Mouse (Mus musculus) frontal cortex, postnatal 25 days (tissue): ENCODE measurements around the gene Slc7a11.

Experiments
- DNase-seq, 2 experiments: peaks; one replicate each; pipeline ENCODE4 v3.0.0; 2022; ENCODE audit warnings: low spot score in 2 of 2

Gene Slc7a11

DNA sequence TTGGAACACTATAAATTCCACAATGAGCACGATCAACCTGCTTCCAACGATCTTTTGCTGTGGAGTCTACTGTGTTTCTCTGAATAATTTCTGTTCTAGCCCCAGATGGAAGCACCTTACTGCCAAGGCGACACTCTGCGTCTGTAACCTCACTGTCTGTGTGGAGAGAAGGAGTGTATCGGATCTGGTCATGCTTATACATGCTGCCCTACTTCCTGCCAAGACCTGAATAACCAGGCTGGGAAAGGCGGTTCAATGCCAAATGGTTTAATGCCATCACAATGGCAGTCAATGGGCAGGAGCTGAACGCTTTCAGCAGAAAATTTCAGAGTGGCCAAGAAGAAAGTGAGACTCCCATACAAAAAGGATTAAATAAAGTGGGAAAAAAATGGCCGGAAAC lies 137.1 kb downstream of the Slc7a11 start:
- no peak for DNase-seq

DNA sequence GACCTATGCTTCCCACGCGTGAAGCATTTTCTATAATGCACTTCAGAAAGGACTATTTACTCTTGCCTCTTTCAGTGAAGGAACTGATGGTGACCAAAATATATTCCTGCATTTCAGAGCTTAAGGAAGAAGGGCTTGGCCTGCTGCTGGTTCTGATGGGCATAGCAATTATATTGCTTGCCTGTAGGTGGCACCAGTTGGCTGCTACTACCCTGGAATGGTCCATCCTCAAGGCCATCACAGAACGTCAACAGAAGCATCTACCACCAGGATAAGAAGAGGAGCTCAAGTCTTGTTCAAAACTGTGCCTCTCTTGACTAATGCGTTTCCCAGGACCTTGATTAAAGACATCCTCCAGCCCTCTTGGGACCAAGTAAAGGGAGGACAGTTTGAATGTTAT lies 139.3 kb downstream of the Slc7a11 start:
- DNase-seq: no peak

DNA sequence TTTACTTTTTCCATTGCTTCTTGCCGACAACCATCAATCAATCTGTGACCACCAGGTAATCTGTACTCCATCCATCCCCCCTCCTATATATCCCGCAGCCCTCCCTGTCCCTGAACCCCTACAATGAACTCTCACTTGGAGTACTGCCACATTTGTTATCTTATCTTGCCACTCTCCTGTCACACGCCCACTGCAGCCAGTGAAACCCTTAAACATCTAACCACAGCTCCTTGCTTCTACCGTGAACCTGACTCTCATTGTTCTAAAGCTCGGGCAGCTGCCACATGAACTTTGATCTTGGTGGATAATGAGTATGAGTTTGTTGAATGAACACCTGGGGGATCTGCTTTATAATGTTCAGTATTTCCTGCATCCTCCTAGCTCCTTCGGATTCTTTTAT lies 140.8 kb downstream of the Slc7a11 start:
- no peak for DNase-seq

DNA sequence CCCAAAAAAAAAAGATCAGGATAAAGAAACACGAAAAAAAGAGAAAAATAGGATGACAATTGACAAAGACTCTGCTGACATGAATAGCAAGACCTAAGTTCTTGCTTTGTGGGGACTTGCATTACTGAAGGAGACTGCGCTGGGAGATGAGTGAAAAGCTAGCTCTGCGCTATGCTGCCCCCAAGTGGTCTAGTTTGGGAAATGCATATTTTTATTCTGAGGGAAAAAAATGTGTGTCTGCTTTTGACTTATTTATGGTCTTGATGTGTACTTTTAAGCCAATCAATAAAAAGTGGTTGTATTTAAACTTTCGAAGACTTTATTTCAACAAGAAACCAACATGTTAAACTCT lies 142.5 kb downstream of the Slc7a11 start:
- peak in 1 of 2 experiments; percentile 56 for DNase-seq

DNA sequence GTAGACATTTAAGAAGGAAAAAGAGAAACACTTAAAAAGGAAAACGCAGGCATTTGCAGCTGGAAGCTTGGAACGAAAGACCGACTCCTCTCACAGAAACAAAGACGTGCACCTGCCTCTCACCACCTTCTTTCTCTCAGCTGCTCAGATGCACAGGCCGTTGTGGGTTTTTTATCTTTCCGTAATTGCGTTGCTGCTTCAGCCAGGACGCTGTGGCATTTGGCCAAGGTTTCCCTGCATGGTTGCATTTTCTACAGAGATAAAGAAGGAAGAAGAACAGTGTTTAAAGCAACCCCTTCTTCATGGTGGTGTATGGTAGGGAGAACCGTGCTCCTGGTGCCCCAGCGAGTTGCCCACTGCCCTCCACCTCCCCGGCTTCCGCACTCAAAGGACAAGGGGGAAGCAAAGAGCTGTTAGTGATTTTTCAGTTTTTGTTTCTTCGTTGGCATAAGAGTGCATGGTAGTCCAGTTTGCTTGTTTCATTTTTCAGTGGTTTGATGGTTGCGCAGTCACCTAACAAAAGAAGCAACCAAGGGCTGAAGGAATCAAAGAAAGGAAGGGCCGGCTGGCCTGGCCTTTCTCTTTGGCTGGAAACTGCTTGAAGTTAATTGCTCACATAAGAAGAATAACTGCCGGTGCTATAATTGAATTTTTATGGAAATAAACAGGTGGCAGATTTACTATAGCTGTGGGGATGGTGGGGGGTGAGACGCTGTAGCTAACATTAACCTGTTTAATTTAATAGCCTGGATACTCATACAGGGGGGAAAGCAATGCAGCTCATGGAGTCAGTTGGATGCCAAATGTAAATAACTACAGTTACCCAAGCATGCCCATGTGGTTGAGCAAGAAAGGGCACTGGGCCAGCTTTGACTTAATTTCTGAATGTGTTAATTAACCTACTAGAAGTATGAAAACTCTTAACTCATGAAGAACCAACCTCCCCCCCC lies 143.1 kb downstream of the Slc7a11 start:
- DNase-seq: no peak

DNA sequence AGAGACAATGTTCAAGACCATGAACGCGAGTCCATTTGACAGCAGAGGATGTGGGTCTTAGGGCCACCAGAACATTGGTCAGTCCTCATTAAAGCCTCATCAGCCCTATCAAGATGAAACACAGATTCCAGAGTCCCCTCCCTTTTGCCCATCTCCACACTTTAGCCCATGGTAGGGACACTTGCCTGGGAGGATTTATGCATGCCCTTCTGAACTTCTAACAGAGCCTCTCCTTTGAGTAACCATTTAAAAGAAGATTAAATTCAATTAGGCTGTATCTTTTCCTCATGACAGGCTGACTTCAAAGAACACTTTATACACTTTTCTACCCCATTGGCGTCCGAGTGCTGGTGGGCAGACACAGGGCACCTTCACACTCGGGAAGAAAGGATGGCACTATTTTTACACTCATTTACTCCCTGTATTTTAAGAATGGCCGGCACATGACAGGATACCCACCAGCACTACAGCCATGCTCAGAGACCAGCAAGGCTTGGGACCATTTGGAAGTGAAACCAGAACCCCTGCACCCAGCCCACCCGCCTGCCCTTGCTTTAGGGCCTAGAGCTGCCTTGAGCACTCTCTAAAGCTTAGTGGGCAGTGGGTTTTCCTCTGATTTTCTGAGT lies 144.9 kb downstream of the Slc7a11 start:
- no peak for DNase-seq

DNA sequence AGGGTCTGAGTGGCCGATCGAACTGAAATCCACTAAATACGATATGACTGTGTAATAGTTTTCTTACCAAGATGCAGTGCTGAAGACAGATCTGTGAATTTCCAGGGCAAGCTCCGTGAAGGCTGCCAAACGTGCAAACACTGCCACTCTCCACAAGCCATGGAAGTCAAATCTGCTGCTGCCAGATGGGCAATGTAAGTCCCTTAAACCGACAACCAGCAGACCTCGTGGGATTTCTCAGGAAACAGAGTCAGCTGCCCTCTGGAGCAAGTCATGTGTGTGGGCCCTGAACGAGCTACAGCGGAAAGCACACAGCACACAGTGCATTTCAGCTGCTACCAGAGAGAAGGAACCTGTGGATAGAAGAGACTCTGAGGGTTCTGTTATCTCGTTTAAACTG lies 146.5 kb downstream of the Slc7a11 start:
- DNase-seq: no peak

DNA sequence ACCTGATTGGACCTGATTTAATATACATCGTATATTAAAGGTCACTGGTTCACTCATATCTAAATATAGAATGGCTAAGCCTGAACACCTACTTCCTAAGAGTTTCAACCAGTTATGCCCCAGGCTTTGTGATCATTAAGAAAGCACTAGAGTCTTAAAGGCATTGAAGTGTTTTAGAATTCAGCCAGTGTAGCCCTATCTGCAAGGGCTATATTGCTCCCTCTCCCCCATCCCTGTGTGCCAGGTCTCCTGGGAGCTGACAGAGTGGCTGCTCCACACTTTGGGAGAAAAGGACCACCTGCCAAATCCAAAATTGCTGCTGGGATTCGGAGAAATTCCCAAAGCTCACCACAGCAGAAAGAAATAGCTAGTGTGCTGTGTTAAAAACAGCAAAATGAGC lies 168.4 kb downstream of the Slc7a11 start:
- DNase-seq: no peak

DNA sequence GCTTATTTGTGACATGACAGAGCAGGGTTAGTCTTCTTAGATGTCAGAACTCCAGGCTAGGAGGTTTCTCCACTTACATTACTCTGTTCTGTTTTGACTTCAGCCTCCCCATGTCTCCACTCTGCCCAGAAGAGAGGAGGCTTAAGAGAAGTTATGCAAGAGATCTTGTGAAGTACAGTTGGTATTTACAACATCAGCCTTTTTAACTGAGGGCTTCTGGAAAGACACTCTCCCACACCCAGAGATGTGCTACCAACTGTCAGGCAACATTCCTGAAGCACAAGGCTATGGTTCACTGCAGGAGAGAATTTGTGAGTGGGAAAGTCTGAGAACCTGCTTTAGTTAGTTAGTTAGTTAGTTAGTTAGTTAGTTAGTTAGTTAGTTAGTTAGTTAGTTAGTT lies 171.2 kb downstream of the Slc7a11 start:
- no peak for DNase-seq

DNA sequence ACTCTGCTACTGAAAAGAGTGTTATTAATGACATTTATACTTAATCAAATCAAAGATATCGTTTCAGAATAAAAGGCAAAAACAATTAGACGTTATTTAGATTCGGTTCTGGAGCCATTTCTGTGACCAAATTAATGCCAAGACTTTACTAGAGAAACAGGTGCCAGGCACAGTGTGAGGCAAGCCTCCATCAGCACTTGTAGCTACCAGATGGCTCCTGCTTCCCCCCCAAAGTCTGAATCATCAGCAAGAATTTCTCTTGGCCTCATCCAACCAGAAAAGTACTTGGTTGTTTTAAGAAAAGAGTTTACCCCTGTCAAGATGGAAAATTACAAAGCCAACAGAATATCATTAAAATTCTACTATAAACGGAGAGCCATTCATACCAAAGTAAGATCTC lies 173.7 kb downstream of the Slc7a11 start:
- no peak for DNase-seq

DNA sequence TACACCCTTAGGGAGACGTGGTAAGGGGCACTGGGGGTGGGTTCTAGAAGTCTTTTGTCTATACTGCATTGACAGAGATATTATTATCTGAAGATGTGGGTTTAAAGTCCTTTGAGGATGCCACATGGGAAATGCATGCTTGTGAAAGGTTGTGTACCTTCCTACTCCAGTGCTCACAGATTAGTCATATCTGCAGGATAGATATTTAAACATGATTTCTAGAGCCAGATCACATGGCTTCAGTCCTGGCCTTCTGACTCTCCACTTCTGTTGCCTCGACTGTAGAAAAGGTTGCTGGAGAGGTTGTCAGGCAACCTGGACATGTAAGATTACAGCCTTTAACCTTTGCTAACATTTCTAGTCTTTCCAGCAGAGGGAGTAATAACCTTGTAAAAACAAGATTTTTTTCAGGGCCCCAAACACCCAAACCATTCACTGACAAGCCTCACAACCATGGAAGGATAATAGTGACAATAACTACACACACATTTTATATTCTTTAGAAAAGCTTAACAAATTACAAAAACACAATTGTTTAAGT lies 180.8 kb downstream of the Slc7a11 start:
- no peak for DNase-seq

DNA sequence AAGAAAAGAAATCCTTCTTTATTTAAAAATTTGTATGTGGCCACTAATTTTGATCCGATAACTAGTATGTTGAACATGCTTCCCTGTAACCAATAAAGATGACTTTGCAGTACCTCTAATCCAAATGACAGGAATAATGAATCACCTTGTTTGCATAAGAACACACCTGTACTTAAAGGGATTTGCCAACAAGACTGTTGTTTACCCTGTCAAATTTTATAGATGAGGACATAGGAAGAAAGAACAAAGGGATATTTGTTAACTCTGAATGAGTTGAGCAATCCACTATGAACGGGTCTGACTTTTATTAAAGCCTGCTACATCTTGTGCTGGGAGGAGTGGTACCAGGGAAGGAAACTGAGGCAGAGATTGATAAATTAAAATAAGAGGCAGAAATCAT lies 181.3 kb downstream of the Slc7a11 start:
- DNase-seq: no peak

DNA sequence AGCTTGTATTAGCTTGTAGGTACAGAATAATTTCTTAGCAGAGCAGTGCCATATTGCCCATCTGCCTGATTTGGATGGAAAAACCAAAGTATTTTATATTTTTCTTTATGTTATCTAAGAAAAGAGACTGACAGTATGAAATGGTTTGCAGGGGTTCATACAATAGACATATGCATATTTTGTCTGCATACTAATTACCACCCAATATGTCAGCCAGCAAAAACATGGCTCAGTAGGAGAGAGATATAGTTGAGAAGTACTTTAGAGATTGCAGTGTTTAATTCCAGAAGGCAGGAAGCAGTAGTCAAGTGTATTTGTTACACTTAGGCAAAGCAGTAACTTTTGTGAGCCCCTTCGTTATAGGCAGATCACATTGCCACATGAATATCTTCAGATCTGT lies 182.7 kb downstream of the Slc7a11 start:
- no peak for DNase-seq

DNA sequence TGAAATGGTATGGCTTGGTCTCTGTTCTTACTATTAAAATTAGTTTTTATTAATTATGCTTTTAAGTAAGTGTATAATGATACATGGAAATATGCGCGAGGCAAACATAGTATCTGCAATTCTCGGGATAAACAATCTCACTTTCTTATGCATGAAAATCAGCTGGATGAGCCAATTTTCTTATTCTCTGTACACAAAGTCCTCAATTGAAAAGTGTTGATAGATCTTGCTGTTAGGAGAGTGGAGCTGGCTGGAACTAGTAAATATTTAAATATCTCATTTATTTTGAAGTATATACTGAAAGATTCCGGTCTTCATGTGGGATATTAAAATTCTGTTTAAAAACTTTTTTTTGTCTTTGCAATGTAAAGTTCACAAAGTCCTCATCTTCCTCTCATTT lies 184.6 kb downstream of the Slc7a11 start:
- no peak for DNase-seq

DNA sequence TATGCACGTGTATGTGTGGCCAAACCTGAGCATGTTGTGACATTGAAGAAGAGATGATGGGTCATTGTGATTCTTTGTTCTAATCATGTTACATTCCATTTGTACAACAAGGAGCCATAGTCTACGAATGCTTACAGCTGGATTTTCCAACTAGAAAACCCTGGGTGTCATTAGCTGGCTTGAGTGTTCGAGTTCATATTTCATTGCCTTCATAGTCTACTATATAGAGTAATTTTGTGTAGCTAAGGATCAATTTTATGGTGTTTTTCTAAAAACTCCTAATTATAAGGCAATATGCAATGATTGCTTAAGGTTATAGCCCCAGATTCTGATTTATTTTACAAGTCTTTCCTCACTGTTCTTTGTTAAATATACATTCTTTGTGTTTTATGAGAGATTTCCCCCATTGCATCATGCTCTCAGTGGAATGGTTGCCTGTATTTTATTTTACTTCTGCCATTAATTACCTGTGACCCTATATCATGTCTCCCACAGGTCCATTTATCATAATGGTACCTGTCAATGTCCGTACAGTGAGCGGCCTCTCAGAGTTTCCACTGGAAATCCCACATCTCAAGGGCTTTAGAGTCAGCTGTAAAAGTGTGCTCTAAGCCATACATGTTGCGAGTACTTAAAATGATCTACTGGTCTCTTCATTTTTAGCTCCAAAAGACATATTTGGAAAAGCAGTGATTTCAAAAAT lies 193.7 kb downstream of the Slc7a11 start:
- DNase-seq: no peak

DNA sequence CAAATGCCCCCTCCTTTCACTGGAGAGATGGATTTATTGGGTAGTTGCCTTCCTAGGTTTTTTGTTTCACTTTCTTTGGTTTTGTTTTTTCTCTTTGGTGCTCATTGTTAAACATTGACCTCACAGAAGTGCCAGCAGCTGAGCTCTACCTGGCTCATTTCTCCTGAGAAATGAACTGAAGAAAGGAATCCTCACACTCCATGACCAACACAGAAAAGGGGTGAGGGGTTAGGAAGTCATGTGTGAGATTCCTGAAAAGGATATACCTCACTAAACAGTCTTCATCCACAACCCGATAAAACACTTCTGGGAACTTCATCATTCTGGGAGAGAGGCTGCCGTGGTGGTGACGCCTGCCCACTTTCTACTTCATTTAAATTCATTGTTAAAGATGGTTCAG lies 207.4 kb downstream of the Slc7a11 start:
- DNase-seq: no peak

DNA sequence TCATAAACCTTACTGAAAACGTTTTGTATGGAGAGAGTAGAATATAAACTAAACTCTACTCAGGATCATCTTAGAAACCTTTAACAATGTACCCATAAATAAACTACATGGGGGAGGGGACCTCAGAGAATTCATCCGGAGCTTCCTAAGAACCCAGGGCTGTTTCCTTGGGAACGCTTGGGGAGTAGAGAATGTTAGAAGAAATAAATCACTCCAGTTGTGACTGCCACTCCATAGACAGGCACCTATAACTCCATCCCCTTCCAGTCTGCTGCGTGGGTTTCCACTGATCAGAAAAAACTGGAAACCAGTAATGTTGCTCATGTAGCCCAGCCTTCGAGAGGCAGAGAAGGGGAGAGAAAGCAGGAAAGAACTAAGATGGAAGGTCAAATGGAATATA lies 210.3 kb downstream of the Slc7a11 start:
- DNase-seq: no peak

DNA sequence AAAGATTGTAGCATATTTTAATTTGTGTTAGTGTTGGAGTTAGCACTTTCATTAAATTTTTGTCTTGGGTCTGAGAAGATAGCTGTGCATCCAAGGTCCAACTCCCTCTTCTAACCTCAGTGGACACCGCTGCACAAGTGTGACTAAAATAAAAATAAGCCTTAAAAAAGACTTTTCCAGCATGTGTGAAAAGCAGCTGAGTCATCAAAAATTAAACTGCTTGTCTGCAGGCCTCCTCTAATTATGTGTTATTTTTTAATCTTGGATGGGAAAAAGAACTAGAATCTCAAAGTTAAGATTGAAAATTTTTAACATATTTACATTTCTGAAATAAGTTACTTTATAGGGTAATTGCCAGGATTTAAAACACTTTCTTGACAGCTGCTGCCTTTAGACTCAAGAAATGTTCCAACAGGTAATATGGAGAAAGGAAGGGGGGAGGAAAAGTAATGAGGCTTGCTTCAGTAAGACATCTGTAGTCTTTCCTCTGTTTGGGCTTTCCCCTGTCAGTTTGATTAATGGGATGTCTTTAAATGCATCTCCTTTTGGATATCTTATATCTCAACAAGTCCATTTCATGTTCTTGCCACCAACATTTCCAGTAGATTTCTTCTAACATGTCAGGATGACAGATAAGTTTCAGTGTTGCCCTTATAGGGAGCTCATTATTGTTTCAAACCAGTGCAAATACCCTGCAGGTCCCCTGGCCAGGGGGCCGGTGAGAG lies 218.9 kb downstream of the Slc7a11 start:
- no peak for DNase-seq

DNA sequence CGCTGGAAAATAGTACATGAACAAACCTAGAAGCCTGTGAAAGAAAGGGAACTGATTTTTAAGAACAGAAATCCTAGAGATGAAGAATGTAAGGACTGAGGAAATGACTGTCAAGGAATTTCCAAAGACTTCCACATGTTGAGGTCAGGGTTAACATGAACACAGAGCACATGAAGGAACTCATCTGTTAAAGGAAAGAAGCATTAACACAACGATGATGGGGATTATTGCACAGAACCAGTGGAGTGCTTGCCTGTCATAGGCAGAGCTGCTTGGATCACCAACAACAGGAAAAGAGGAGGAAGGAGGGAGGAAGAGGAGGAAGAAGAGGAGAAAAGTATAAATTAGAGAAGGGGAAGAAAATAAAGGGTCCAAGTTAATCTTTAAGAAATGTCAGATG lies 223.0 kb downstream of the Slc7a11 start:
- no peak for DNase-seq

DNA sequence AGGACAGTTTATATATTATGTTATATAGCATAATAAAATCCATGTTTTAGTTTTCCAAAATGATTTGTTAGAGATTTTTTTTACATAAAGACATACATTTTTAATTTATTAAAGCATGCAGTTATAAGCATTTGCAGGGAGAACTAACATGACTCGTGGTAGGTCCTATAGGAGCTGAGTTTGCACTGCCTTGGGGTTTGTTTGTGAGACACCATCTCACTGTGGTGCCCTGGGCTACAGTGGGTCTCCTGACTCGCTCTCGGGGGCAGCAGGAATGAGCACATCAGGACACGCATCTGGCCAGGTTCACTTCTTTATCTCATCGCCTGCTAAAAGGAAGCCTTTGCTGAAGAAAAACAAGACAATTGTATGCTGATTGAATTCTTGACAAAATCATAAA lies 257.0 kb downstream of the Slc7a11 start:
- DNase-seq: no peak

DNA sequence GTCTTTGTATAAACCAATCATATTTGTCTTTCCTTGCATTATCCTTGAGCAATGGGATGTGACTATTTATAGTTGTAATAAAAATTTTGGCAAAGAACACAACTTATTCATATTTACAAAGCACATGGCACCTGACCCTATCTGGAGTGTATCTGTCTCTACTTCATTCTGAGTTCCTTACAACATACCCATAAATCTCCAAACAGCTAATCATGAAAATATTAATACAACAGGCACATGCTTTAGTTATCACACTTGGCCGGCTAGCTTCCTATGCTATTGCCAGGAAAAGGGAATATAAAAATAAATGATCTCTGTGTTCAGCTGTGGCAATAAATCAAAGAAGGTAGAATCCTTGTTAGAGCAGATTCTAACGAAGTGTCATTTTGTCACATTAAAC lies 257.5 kb downstream of the Slc7a11 start:
- no peak for DNase-seq

DNA sequence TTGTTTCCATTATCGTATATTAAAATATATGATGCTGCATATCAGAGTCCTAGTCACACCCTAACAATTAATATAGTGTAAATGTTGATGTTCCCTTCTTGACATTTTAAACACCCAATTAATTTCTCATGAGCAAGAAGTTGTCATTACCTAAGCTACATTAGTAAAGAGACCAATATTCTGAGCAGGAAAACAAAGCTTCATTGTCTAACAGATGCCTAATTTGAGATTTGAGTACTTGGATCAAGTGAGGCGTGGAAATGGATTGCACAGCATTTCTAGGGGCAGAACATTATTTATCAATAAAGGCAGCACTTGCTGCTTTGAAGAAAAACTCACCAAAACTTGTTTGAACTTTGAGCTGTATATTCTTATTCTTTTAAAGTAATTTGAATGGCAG lies 282.7 kb downstream of the Slc7a11 start:
- DNase-seq: no peak
